Mouse (Mus musculus) heart, adult 18-20 months (tissue): ENCODE results near the gene Lyrm2. TPM values are rescaled to one million over a fixed set of nuclear protein-coding genes. Genes with fewer than 3 reads are reported as not detected.

ENCODE experiments used
- DNase-seq, 2 experiments: peaks; one replicate each; pipeline ENCODE4 v3.0.0; 2021 to 2022; ENCODE audit warnings: mixed read lengths in 1 of 2
- long read RNA-seq, 2 experiments: library from polyadenylated mRNA; stranded (forward); transcript quantifications; one replicate each; pipeline ENCODE4 v2.0.0; 2021
- total RNA-seq, 2 experiments: library from RNA; stranded (reverse); gene quantifications; 2 replicates each; pipeline ENCODE4 v1.2.3; 2021

Lyrm2 gene
- total RNA-seq, result 10 to 100 TPM; 39.8 to 43.9 TPM
- long read RNA-seq, experiment 1, transcript Lyrm2-201 (3 exons, 465 nt), result major isoform, 42 of 46 reads
- long read RNA-seq, experiment 1, partial matches to known transcripts, result 0 of 46 reads
- long read RNA-seq, experiment 1, other reads (novel, unspliced or antisense), result 4 of 46 reads
- long read RNA-seq, experiment 2, transcript Lyrm2-201 (3 exons, 465 nt), result major isoform, 17 of 18 reads
- long read RNA-seq, experiment 2, partial matches to known transcripts, result 0 of 18 reads
- long read RNA-seq, experiment 2, other reads (novel, unspliced or antisense), result 1 of 18 reads

DNA sequence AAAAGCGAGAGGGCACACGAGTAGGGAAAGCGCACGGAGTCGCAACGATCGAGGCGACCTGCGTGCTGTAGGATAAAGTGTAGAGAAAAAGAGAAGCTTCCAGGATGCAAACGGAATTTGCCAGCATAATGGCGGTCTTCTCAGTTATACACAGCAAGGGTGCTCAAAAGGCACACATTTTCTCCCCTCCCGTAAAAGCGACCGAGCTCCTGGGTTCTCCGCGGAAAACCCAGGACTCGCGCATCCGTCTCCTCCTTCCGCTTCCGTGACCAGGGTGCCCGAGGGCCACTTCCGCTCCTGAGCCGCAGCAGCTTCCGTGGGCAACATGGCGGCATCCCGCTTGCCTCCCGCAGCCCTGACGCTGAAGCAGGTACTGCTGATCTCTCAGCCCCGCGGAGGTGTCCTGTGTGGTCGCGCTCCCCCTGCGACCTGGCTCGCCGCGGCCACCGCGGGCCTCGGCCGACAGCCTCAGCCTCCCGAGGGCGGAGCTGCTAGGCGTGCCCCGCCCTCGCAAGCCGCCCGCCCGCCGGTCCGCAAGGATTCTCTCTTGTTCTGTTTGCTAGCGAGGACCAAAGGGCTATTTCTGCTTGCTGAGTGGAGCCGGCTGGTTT is at the start of gene Lyrm2:
Lyrm2 (plus strand) TSS at position 288 of the 611 bp plus-strand sequence.
- DNase-seq, result peak; percentile 87 to 88

DNA sequence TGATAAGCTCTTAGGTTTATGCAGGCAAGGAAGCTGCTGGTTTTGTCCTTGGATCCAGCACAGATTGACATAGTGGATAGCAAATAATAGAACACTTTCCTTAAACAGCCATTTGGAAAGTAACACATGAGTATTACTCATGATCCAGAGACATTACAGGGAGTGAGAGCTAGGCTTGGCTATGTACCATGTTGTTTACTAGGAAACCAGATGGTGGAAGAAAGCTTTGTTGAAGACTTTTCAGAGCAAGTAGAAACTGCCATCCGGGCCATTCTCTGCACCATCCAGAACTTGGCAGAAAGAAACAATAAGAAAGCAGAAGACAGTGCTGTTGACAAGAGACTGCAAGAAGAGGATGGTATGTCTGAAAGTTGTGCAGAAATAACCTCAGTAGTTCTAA is 49.3 kb upstream of the Lyrm2 start:
- DNase-seq, result no peak

DNA sequence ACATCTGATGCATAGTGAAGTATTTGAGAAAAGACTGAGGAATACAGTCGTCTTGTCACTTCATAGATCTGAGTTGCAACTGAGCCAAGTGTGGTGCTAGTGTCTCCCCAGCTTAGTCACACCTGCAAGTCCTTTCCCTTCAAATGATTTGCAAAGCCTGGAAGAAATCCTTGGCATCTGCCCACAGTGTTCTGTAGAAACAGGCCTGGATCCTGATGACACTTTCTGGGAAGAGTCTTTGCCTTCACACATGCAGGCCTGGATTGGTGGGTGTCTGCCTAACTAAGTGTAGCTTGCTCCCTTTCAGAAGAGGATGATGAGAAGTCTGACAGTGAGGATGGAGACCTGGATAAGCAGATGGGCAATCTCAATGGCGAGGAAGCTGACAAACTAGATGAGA is 42.6 kb upstream of the Lyrm2 start:
- no peak for DNase-seq

GRCm38 (mm10) chr4:32767471-32767870 is 32.6 kb upstream of the Lyrm2 start:
- DNase-seq, result no peak

DNA sequence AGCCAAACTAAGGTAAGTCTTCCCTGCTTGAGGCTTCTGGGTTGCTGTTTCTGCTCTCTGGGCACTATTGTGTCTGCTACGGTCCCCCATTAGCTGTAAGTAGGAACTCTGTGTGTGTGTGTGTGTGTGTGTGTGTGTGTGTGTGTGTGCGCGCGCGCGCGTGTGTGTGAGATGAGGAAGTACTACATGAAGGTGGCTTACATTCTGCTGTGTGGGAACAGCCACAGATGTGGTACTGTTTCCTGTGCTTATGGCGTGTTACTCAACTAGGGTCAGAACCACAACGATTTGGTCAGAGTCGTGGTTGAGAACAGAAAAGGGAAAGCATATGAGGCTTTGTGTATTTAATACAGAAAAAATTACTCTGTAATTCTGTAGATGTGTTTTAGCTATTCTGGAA is 32.0 kb upstream of the Lyrm2 start:
- no peak for DNase-seq

DNA sequence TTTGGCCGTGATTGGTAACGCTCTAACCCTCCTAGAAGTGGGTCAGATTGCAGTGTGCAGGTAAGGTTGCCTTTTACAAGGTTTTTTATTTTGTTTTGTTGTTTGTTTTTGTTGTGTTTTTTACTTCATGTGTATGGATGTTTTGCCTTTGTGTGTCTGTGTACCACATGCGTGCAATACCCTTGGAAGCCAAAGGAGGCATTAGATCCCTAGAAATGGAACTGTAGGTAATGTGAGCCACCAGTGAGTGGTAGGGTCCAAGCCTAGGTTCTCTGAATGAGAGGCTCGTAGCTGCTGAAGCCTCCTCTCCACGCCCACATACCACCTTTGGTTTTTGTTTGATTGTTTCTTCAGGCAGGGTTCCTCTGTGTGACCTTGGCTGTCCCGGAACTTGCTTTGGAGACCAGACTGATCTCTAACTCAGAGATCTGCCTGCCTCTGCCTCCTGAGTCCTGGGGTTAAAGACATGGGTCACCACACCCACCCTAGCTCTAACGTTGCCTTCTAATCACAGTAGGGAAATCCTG is 29.7 kb upstream of the Lyrm2 start:
- no peak for DNase-seq

- no peak for DNase-seq
Observed at GRCm38 (mm10) chr4:32779996-32780395, 20.1 kb upstream of the Lyrm2 start.

- no peak for DNase-seq
Observed at GRCm38 (mm10) chr4:32787110-32787509, 12.9 kb upstream of the Lyrm2 start.

GRCm38 (mm10) chr4:32789020-32789419 is 11.0 kb upstream of the Lyrm2 start:
- no peak for DNase-seq

- DNase-seq, result no peak
Observed at GRCm38 (mm10) chr4:32798976-32799375, 1.1 kb upstream of the Lyrm2 start.

GRCm38 (mm10) chr4:32800577-32801170 is 621 bp downstream of the Lyrm2 start:
- no peak for DNase-seq

DNA sequence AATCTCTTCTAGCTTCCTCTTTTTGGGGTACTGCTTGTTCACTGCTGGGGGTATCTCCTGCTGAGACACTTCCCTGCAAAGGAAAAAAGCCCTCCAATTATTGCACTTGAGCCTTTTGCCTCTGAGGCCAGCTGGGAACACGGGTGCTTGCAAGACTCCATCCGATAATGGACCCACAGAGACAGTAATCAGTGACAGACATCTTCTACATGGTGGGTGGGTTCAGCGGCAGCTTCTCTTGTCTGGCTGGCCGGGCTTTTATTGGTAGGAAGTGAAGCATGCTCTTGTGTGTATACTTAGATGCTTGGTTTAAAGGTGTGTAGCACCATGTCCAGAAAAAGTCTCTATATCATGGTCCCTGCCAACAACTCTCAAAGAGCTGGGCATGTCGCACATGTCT is 17.4 kb downstream of the Lyrm2 start:
- no peak for DNase-seq

DNA sequence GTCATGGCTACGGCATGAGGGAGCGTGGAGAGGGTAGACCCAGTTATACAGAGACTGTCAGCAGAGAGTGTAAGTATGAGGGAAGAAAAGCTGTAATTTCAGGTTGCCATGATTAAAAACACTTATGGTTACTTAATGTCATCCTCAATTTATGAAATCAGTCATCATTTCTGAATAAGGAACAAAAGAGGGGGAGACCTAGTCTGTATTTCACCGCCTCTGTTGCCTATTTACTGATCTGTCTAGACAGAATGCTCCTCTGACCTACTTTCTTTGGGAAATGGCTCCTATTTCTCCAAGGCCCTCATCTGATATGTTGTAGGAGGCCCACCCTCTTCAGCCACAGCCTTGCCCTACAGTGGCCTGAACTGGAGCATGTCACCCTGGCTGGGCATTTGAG is 20.6 kb downstream of the Lyrm2 start:
- DNase-seq, result no peak

DNA sequence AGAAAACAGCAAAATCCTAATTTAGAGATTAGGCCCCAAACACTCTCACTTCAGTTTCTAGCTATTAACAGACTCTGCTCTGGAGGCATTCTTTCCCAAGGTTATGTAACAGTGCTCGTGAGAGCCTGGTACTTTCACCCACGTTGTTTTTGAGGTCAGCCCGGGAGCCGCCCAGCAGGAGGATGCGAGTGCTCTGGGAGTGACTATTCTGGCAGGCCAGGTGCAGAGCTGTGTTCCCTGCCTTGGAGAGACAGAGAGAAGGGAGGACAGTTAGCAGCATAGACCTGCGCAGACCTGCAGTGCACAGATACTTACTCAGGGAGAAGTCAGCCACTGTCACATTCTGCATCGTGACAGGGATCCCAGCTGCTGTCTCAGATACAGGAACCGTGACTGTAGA is 24.2 kb downstream of the Lyrm2 start:
- DNase-seq, result no peak

- DNase-seq, result peak; percentile 37 to 44
Observed at GRCm38 (mm10) chr4:32826925-32827324, 26.9 kb downstream of the Lyrm2 start.

DNA sequence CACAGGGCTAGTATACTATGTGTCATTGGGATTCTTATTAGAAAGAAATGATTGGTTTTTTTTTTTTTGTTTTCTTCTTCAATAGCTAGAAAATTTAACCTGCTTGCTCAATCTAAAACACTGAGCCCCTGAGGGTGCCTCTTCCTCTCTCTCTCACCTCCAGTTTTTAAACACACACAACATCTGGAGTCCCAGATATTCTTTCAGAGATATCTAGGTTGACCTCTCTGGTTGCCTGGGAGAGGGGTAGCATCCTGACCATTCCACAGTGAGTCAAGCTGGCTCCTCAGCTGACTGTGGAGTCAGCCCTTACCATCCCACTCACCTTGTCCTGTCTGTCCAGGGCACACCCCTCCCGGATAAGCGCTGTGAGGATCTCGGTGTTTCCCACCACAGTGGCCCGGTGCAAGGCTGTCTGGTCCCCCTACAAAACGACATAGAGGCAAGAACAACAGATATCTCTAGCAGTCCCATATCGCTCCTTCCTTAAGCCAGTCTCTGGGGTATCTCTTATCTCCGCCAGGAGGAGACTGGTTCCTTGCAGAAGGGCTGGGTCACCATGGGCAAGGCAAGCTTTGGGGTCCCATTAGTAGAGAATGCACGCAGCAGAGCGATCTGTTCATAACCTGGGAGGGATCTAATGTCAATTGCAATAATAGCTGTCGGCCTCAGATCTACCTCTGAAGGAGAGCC is 28.5 kb downstream of the Lyrm2 start:
- no peak for DNase-seq

GRCm38 (mm10) chr4:32829316-32829715 is 29.3 kb downstream of the Lyrm2 start:
- no peak for DNase-seq

DNA sequence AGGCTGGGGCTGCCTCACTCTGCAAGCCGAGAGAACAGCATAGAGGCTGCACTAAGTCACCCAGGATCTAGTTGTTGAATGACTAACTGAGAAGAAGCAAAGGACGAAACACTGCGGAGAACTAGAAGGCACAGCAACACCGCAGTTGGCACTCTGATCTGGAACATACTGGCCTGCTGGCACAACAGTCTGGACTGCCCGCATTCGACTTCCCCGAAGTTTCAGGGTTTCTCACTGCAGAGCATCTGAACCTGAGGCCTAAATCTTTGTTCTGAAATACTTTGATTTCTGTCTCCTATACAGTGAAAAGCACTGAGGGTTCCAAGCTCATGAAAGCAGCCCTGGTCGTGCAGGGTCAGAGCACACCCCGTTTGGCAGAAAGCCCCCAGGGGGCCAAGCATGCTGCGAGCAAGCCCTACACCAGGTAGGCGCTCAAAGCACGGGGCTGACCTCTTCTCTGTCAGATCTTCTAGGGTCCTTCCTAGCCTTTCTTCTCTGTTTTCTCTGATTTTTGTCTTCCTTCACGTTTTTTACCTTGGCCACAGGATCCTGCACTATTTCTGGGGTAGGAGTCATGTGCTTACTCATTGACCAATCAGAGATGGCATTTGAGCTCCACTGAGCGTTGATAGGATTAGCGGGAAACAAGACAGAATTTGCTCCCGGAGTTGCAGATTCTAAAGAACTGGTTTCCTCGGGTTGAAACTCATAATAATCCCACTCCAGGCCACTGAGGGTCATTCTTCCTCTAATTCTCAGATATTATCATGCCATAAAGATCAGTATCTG is 33.6 kb downstream of the Lyrm2 start:
- peak in 1 of 2 experiments; percentile 4 for DNase-seq

DNA sequence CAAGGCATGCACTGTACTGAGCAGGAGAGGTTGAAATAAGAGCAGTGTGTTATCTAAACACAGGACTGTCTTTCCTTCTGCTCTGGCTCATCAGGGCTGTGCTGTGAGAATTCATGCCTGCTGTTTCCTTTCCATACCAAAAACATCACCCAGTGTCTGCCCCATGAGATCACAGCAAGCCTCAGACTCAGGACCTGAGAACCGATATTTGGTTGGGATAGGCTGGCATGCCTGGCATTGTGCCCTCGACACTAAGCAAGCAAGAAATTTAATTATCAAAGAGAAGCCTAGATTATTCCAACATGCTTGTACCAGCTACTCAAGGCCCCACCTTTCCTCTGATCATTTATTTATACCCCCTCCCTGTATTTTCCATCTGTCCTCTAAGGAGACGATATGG is 34.5 kb downstream of the Lyrm2 start:
- DNase-seq, result no peak

DNA sequence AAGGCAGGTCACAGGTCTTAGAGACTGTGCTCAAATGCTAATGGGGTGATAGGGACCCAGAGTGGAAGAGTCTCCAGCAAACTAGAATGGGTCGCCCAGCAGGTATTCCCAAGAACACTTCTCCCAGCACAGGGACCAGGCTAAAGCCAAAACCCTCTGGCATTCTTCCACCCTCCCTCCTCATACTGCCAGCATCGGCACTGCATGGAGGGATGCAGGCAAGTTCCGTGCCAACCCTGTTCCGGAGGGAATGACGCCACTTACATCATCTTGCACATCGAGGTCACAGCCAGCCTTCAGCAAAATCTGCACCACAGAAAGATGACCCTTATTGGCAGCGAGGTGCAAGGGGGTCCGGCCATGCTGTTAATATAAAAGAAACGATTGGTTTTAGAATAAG is 36.0 kb downstream of the Lyrm2 start:
- no peak for DNase-seq

DNA sequence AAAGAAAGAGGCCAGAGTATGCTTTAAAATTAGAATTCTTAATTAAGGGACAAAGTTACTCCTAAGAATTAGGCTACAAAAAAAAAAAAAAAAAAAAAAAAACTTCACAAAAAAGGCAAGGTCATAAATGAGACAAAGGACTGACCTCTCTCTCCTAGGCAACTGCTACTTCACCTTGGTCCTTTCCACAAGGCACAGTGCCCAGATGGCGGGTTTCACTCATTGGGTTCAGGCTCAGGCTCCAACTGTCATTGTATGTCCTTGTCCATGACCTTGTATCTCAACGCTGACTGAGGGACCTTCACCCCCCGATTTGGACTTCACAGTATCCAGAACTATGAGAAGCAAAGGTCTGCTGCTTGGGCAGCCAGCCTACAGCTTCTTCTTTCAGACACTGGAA is 38.3 kb downstream of the Lyrm2 start:
- DNase-seq, result no peak
